Mouse (Mus musculus) duodenum, adult 2 months (tissue): ENCODE data around the gene Rad52. TPM values are rescaled to one million over a fixed set of nuclear protein-coding genes. Genes with fewer than 3 reads are reported as not detected.

Experiments
- polyA plus RNA-seq: library from polyadenylated mRNA; depleted of rRNA; stranded (reverse); fragments of >200 nt; gene quantifications from 2 replicates; pipeline ENCODE4 v1.2.3, GENCODE M21; 2012; ENCODE audit warnings: low replicate concordance; rRNA removed

The Rad52 gene
- polyA plus RNA-seq: 10.4 and 13.3 TPM in 2 replicates

GRCm38 (mm10) chr6:119902204-119903080, at the start of gene Rad52:
TSS of gene Rad52 (plus strand) at chr6:119902698.

Other genes starting within 250 kb of the Rad52 start
- 2.6 and 3.2 TPM in 2 replicates for gene Erc1, start 54.5 kb upstream of the Rad52 start, polyA plus RNA-seq
- 12.0 and 28.2 TPM in 2 replicates for gene Wnk1, start 136.0 kb downstream of the Rad52 start, polyA plus RNA-seq
- gene Ninj2, start 190.7 kb downstream of the Rad52 start, polyA plus RNA-seq: 0.28 TPM in 1 of 2 replicates, not detected in the other